Mouse (Mus musculus): Measurements from ENCODE around the gene Myo3b.

DNA sequence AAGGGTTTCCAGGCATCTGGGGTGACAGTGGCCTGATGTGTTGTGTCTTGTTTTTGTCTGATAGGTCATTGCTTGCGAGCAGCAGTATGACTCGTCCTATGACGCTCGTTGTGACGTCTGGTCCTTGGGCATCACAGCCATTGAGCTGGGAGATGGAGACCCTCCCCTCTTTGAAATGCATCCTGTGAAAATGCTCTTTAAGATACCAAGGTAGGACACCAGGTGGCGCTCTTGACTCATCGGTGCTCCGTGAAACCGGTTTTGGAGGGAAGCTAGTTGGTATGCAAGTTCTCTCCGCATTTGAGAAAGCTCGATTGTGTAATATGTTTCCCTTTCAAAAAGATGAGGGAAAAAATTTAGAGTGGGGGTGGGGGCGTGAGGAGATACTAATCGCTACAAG is 87.9 kb downstream of the Myo3b start:
- TF ChIP-seq EP300 (IDR thresholded peaks at IDR 0.05; ENCODE audit: low read depth) = no peak
- peak; percentile 84 for TF ChIP-seq CTCF (IDR thresholded peaks at IDR 0.05; ENCODE audit: low read depth)

Measured in liver, embryonic 14.5 days (tissue).